Mouse (Mus musculus): ENCODE results near the gene Cul5. TPM values are rescaled to one million over a fixed set of nuclear protein-coding genes. Genes with fewer than 3 reads are reported as not detected.

Cul5 gene
- polyA plus RNA-seq, 1 experiment from 2014 or later: 39.9 TPM

- Histone ChIP-seq H3K27ac (replicated peaks) (peak overlapping the region; percentile 99), H3K9ac (replicated peaks) (peak overlapping the region; percentile 99), H3K4me3 (replicated peaks) (peak overlapping the region; percentile 74), H3K36me3 (no peaks in the 10 kb centered on the region), H3K4me1 (peaks cover 27% of the 10 kb centered on the region), H3K9me3 (replicated peaks) (no peaks in the 10 kb centered on the region), H3K4me2 (peak overlapping the region; percentile 77), H3K27me3 (replicated peaks) (no peaks in the 10 kb centered on the region)
- ATAC-seq (ENCODE audit: low FRiP score): peak; percentile 98
- WGBS: under 1% methylated on average over 74 of the region's 74 CpGs
These were observed 2.7 kb downstream of the Cul5 start for GRCm38 (mm10) chr9:53667020-53667669.

GRCm38 (mm10) chr9:53666665-53667019, 3.2 kb downstream of the Cul5 start:
- Histone ChIP-seq H3K27ac (replicated peaks) (peak overlapping the region; percentile 99), H3K4me1 (peaks cover 27% of the 10 kb centered on the region), H3K4me2 (peak overlapping the region; percentile 77), H3K9me3 (replicated peaks) (no peaks in the 10 kb centered on the region), H3K36me3 (no peaks in the 10 kb centered on the region), H3K27me3 (replicated peaks) (no peaks in the 10 kb centered on the region), H3K9ac (replicated peaks) (peak overlapping the region; percentile 99), H3K4me3 (replicated peaks) (peak overlapping the region; percentile 74)
- ATAC-seq (ENCODE audit: low FRiP score): peak; percentile 36
- 0% methylated on average over 28 of the region's 28 CpGs for WGBS

GRCm38 (mm10) chr9:53665428-53665827, 4.4 kb downstream of the Cul5 start:
- no peaks in the 10 kb centered on the region for H3K27me3 ChIP-seq (replicated peaks)
- no peak for ATAC-seq (ENCODE audit: low FRiP score)
- no peaks in the 10 kb centered on the region for H3K9me3 ChIP-seq (replicated peaks)
- H3K4me1 ChIP-seq: peaks cover 27% of the 10 kb centered on the region
- peak overlapping the region; percentile 74; the same call in 1 of the 2 replicates for H3K4me3 ChIP-seq (replicated peaks)
- no peaks in the 10 kb centered on the region for H3K36me3 ChIP-seq
- H3K4me2 ChIP-seq: peak overlapping the region; percentile 77
- no peak overlapping the region for H3K9ac ChIP-seq (replicated peaks)
- no peak overlapping the region for H3K27ac ChIP-seq (replicated peaks)

- 85% methylated on average over 2 of the region's 2 CpGs for WGBS
- 0 out of 2 replicates have a peak overlapping the region, but pooled peaks have one; percentile 77 for H3K4me2 ChIP-seq
- H3K9ac ChIP-seq (replicated peaks): 0 out of 2 replicates have a peak overlapping the region, but pooled peaks have one; percentile 14
- no peaks in the 10 kb centered on the region for H3K9me3 ChIP-seq (replicated peaks)
- no peak overlapping the region for H3K27ac ChIP-seq (replicated peaks)
- H3K4me1 ChIP-seq: peaks cover 27% of the 10 kb centered on the region
- H3K4me3 ChIP-seq (replicated peaks): no peak overlapping the region
- H3K27me3 ChIP-seq (replicated peaks): no peaks in the 10 kb centered on the region
- no peak for ATAC-seq (ENCODE audit: low FRiP score)
- no peaks in the 10 kb centered on the region for H3K36me3 ChIP-seq
These were observed 5.0 kb downstream of the Cul5 start for GRCm38 (mm10) chr9:53664819-53665218.

GRCm38 (mm10) chr9:53634796-53635195, 35.0 kb downstream of the Cul5 start:
- no peaks in the 10 kb centered on the region for H3K9me3 ChIP-seq (replicated peaks)
- no peak for ATAC-seq (ENCODE audit: low FRiP score)
- H3K27ac ChIP-seq (replicated peaks): no peak overlapping the region
- H3K4me2 ChIP-seq: no peak overlapping the region
- 94% methylated on average over 6 of the region's 6 CpGs for WGBS
- peaks cover 57% of the 10 kb centered on the region for H3K36me3 ChIP-seq
- no peaks in the 10 kb centered on the region for H3K4me1 ChIP-seq
- no peaks in the 10 kb centered on the region for H3K27me3 ChIP-seq (replicated peaks)
- no peak overlapping the region for H3K4me3 ChIP-seq (replicated peaks)
- H3K9ac ChIP-seq (replicated peaks): no peak overlapping the region

GRCm38 (mm10) chr9:53615246-53615645, 54.6 kb downstream of the Cul5 start:
- no peak for ATAC-seq (ENCODE audit: low FRiP score)
- H3K36me3 ChIP-seq: peaks cover 36% of the 10 kb centered on the region
- 87% methylated on average over 8 of the region's 8 CpGs for WGBS

GRCm38 (mm10) chr9:53614286-53614685, 55.5 kb downstream of the Cul5 start:
- Histone ChIP-seq H3K4me3 (replicated peaks) (no peak overlapping the region), H3K27me3 (replicated peaks) (no peaks in the 10 kb centered on the region), H3K4me1 (peaks cover 5% of the 10 kb centered on the region), H3K4me2 (no peak overlapping the region), H3K9me3 (replicated peaks) (no peaks in the 10 kb centered on the region), H3K9ac (replicated peaks) (no peak overlapping the region), H3K27ac (replicated peaks) (no peak overlapping the region), H3K36me3 (peaks cover 28% of the 10 kb centered on the region)
- WGBS: 89% methylated on average over 4 of the region's 4 CpGs
- ATAC-seq (ENCODE audit: low FRiP score): no peak

More at GRCm38 (mm10) chr9:53615246-53615645, 54.6 kb downstream of the Cul5 start:
- Histone ChIP-seq H3K4me3 (replicated peaks) (no peak overlapping the region), H3K4me1 (no peaks in the 10 kb centered on the region), H3K9me3 (replicated peaks) (no peaks in the 10 kb centered on the region), H3K27me3 (replicated peaks) (no peaks in the 10 kb centered on the region), H3K9ac (replicated peaks) (no peak overlapping the region), H3K27ac (replicated peaks) (no peak overlapping the region), H3K4me2 (no peak overlapping the region)

- 0 out of 2 replicates have a peak, but pooled peaks cover 4% of the 10 kb centered on the region for H3K36me3 ChIP-seq
- peak; percentile 99 for ATAC-seq (ENCODE audit: low FRiP score)
- no peaks in the 10 kb centered on the region for H3K9me3 ChIP-seq (replicated peaks)
- H3K27me3 ChIP-seq (replicated peaks): no peaks in the 10 kb centered on the region
- peak within 1 kb of the TSS; percentile 82 for H3K4me3 ChIP-seq (replicated peaks)
- WGBS: 3% methylated on average over 52 of the region's 52 CpGs
- peaks cover 19% of the 10 kb centered on the region for H3K4me1 ChIP-seq
- H3K27ac ChIP-seq (replicated peaks): peak within 1 kb of the TSS; percentile 86
- peak within 1 kb of the TSS; percentile 94 for H3K9ac ChIP-seq (replicated peaks)
- H3K4me2 ChIP-seq: peak within 1 kb of the TSS; percentile 64
These were observed 59.6 kb downstream of the Cul5 start, which contains the start of gene Acat1 for GRCm38 (mm10) chr9:53609968-53610781. Gene Acat1 (minus strand): TSS chr9:53610382.

GRCm38 (mm10) chr9:53609306-53609967, 60.4 kb downstream of the Cul5 start:
- H3K4me1 ChIP-seq: peaks cover 19% of the 10 kb centered on the region

GRCm38 (mm10) chr9:53607816-53608215, 62.0 kb downstream of the Cul5 start:
- H3K27me3 ChIP-seq (replicated peaks): no peaks in the 10 kb centered on the region
- H3K4me2 ChIP-seq: no peak overlapping the region
- H3K4me1 ChIP-seq: peaks cover 19% of the 10 kb centered on the region
- no peak overlapping the region for H3K4me3 ChIP-seq (replicated peaks)
- H3K27ac ChIP-seq (replicated peaks): no peak overlapping the region
- H3K9me3 ChIP-seq (replicated peaks): no peaks in the 10 kb centered on the region
- no peak overlapping the region for H3K9ac ChIP-seq (replicated peaks)
- H3K36me3 ChIP-seq: no peaks in the 10 kb centered on the region
- no peak for ATAC-seq (ENCODE audit: low FRiP score)
- 95% methylated on average over 4 of the region's 4 CpGs for WGBS

More at GRCm38 (mm10) chr9:53609306-53609967, 60.4 kb downstream of the Cul5 start:
- Histone ChIP-seq H3K36me3 (0 out of 2 replicates have a peak, but pooled peaks cover 2% of the 10 kb centered on the region), H3K9ac (replicated peaks) (peak overlapping the region; percentile 94), H3K9me3 (replicated peaks) (no peaks in the 10 kb centered on the region), H3K27ac (replicated peaks) (peak overlapping the region; percentile 86), H3K4me2 (peak overlapping the region; percentile 64), H3K27me3 (replicated peaks) (no peaks in the 10 kb centered on the region), H3K4me3 (replicated peaks) (peak overlapping the region; percentile 82)
- peak; percentile 55 for ATAC-seq (ENCODE audit: low FRiP score)
- WGBS: 73% methylated on average over 12 of the region's 12 CpGs

- Histone ChIP-seq H3K36me3 (peaks cover 2% of the 10 kb centered on the region), H3K9me3 (replicated peaks) (no peaks in the 10 kb centered on the region), H3K27ac (replicated peaks) (no peak overlapping the region), H3K27me3 (replicated peaks) (no peaks in the 10 kb centered on the region), H3K4me3 (replicated peaks) (no peak overlapping the region), H3K4me2 (no peak overlapping the region), H3K4me1 (peaks cover 19% of the 10 kb centered on the region), H3K9ac (replicated peaks) (no peak overlapping the region)
- no peak for ATAC-seq (ENCODE audit: low FRiP score)
- 96% methylated on average over 3 of the region's 3 CpGs for WGBS
These were observed 62.6 kb downstream of the Cul5 start for GRCm38 (mm10) chr9:53607192-53607591.

Measured in neural tube, embryonic 15.5 days (tissue).